Mouse (Mus musculus): ENCODE data around the gene Cc2d1a.

GRCm38 (mm10) chr8:84089277-84089676 lies 58.5 kb downstream of the Cc2d1a start:
- TF ChIP-seq POLR2A (IDR thresholded peaks at IDR 0.05; ENCODE audit: low read depth, low read length) (no peak), CTCF (IDR thresholded peaks at IDR 0.05; ENCODE audit: borderline replicate concordance, insufficient read depth, low read length) (no peak)

Data from embryonic fibroblast, embryonic 13.5 days (primary cell).